Mouse (Mus musculus) midbrain, embryonic 16.5 days (tissue): Measurements from ENCODE around the gene Elmod2. TPM values are rescaled to one million over a fixed set of nuclear protein-coding genes. Genes with fewer than 3 reads are reported as not detected.
"Not testable (repeated sequence)": the region's sequence is repeated elsewhere in the genome, so short reads cannot be mapped to it uniquely, and the experiment has no call there.

Experiments
- ATAC-seq: fragments of 200-750 bp; cut with Nextera tagmentation; 2 replicates; pipeline ENCODE4 v1.8.0; 2017; ENCODE audit warnings: moderate TSS enrichment
- H3K27ac ChIP-seq: fragments of 300-500 bp; sonication (generic); 2 replicates; pipeline ENCODE4 v1.5.1; 2014; ENCODE audit warnings: mild to moderate bottlenecking, low read length, mixed read lengths
- H3K27me3 ChIP-seq: fragments of 300-500 bp; sonication (generic); 2 replicates; pipeline ENCODE4 v1.6.1; 2014; ENCODE audit warnings: low read depth, low read length, mixed read lengths; ENCODE audit not compliant: control insufficient read depth, insufficient read depth
- H3K36me3 ChIP-seq: fragments of 300-500 bp; sonication (generic); 2 replicates; pipeline ENCODE4 v1.6.1; 2014; ENCODE audit warnings: mild to moderate bottlenecking, low read length, moderate library complexity, mixed read lengths; ENCODE audit not compliant: control insufficient read depth, insufficient read depth
- H3K4me1 ChIP-seq: fragments of 300-500 bp; sonication (generic); 2 replicates; pipeline ENCODE4 v1.6.1; 2014; ENCODE audit warnings: mild to moderate bottlenecking, low read length, mixed read lengths; ENCODE audit not compliant: control insufficient read depth, insufficient read depth
- H3K4me2 ChIP-seq: fragments of 300-500 bp; sonication (generic); 2 replicates; pipeline ENCODE4 v1.6.1; 2014; ENCODE audit warnings: mild to moderate bottlenecking, low read length, mixed read lengths
- H3K4me3 ChIP-seq: fragments of 300-500 bp; sonication (generic); 2 replicates; pipeline ENCODE4 v1.5.1; 2014; ENCODE audit warnings: low read depth, mild to moderate bottlenecking, low read length, moderate library complexity, mixed read lengths
- H3K9ac ChIP-seq: fragments of 300-500 bp; sonication (generic); 2 replicates; pipeline ENCODE4 v1.6.1; 2014; ENCODE audit warnings: low read depth, low read length, mixed read lengths
- H3K9me3 ChIP-seq: fragments of 300-500 bp; sonication (generic); replicated peaks from 2 replicates; pipeline ENCODE4 v1.6.1; 2014; ENCODE audit warnings: mild to moderate bottlenecking, low read length, mixed read lengths; ENCODE audit not compliant: control insufficient read depth, poor library complexity, severe bottlenecking
- WGBS: fragments of 180-500 bp; shearing (Covaris S2); extraction: QIAGEN DNeasy Blood & Tissue Kit; methylation state at CpG from one replicate; pipeline ENCODE4 v1.1.7; 2014; 5-methylcytosine and 5-hydroxymethylcytosine counted together
- polyA plus RNA-seq: library from polyadenylated mRNA; unstranded; fragments of >200 nt; fragmentation: Nextera tagmentation; extraction: Ambion mirVana; gene quantifications from 2 replicates; pipeline ENCODE4 v1.2.1, GENCODE M21; 2015

The Elmod2 gene
- polyA plus RNA-seq, 1 experiment from 2014 or later: 28.9 TPM

GRCm38 (mm10) chr8:83332864-83333263 is 578 bp upstream of the Elmod2 start:
- Histone ChIP-seq H3K9me3 (no peaks in the 10 kb centered on the region), H3K4me2 (peak overlapping the region; percentile 92), H3K27ac (no peak overlapping the region), H3K4me3 (peak overlapping the region; percentile 77), H3K27me3 (no peaks in the 10 kb centered on the region), H3K9ac (no peak overlapping the region), H3K4me1 (peaks cover 14% of the 10 kb centered on the region), H3K36me3 (peaks cover under 1% of the 10 kb centered on the region; the same call in 1 of the 2 replicates)
- 5% methylated on average over 7 of the region's 7 CpGs for WGBS
- ATAC-seq: peak; percentile 8; the same call in 1 of the 2 replicates

- H3K27me3 ChIP-seq: no peaks in the 10 kb centered on the region
- H3K27ac ChIP-seq: peak overlapping the region; percentile 80
- WGBS: 8% methylated on average over 7 of the region's 7 CpGs
- peak; percentile 27; the same call in 1 of the 2 replicates for ATAC-seq
- H3K9ac ChIP-seq: peak overlapping the region; percentile 71
- peaks cover 7% of the 10 kb centered on the region; the same call in 1 of the 2 replicates for H3K36me3 ChIP-seq
- H3K4me2 ChIP-seq: peak overlapping the region; percentile 92
- H3K4me1 ChIP-seq: peaks cover 14% of the 10 kb centered on the region
- peak overlapping the region; percentile 77 for H3K4me3 ChIP-seq
- H3K9me3 ChIP-seq: no peaks in the 10 kb centered on the region
These were observed 753 bp downstream of the Elmod2 start for GRCm38 (mm10) chr8:83331567-83331898.

- H3K4me2 ChIP-seq: no peak overlapping the region
These were observed 4.4 kb downstream of the Elmod2 start for GRCm38 (mm10) chr8:83327889-83328288.

GRCm38 (mm10) chr8:83323056-83323455 is 9.2 kb downstream of the Elmod2 start:
- 87% methylated on average over 2 of the region's 2 CpGs for WGBS
- no peaks in the 10 kb centered on the region for H3K9me3 ChIP-seq
- no peak overlapping the region for H3K9ac ChIP-seq
- H3K4me3 ChIP-seq: no peak overlapping the region
- H3K4me1 ChIP-seq: no peaks in the 10 kb centered on the region
- no peak for ATAC-seq
- H3K27me3 ChIP-seq: no peaks in the 10 kb centered on the region
- H3K4me2 ChIP-seq: no peak overlapping the region
- peaks cover 33% of the 10 kb centered on the region for H3K36me3 ChIP-seq
- no peak overlapping the region for H3K27ac ChIP-seq

More at GRCm38 (mm10) chr8:83327889-83328288, 4.4 kb downstream of the Elmod2 start:
- ATAC-seq: no peak
- WGBS: 97% methylated on average over 5 of the region's 5 CpGs
- Histone ChIP-seq H3K9me3 (no peaks in the 10 kb centered on the region), H3K4me1 (peaks cover 13% of the 10 kb centered on the region), H3K36me3 (peaks cover 7% of the 10 kb centered on the region; the same call in 1 of the 2 replicates), H3K4me3 (no peak overlapping the region), H3K27me3 (no peaks in the 10 kb centered on the region), H3K27ac (no peak overlapping the region), H3K9ac (no peak overlapping the region)

GRCm38 (mm10) chr8:83322374-83322773 is 9.9 kb downstream of the Elmod2 start:
- H3K9me3 ChIP-seq: no peaks in the 10 kb centered on the region
- H3K4me3 ChIP-seq: no peak overlapping the region
- no peak overlapping the region for H3K9ac ChIP-seq
- H3K27me3 ChIP-seq: no peaks in the 10 kb centered on the region
- no peak overlapping the region for H3K27ac ChIP-seq
- no peak for ATAC-seq
- no peak overlapping the region for H3K4me2 ChIP-seq
- WGBS: 94% methylated on average over 6 of the region's 6 CpGs
- H3K4me1 ChIP-seq: no peaks in the 10 kb centered on the region
- peaks cover 32% of the 10 kb centered on the region for H3K36me3 ChIP-seq

- H3K4me1 ChIP-seq: no peaks in the 10 kb centered on the region
- no peak for ATAC-seq
- WGBS: 44% methylated on average over 3 of the region's 3 CpGs
- no peak overlapping the region for H3K27ac ChIP-seq
- no peak overlapping the region for H3K4me2 ChIP-seq
- H3K36me3 ChIP-seq: peaks cover 42% of the 10 kb centered on the region
- no peaks in the 10 kb centered on the region for H3K9me3 ChIP-seq
- no peak overlapping the region for H3K9ac ChIP-seq
- H3K27me3 ChIP-seq: no peaks in the 10 kb centered on the region
- H3K4me3 ChIP-seq: no peak overlapping the region
These were observed 11.7 kb downstream of the Elmod2 start for GRCm38 (mm10) chr8:83320543-83320942.

- H3K36me3 ChIP-seq: peaks cover 34% of the 10 kb centered on the region
- 80% methylated on average over 2 of the region's 2 CpGs for WGBS
- H3K4me1 ChIP-seq: no peaks in the 10 kb centered on the region
- H3K9me3 ChIP-seq: no peaks in the 10 kb centered on the region
- no peak overlapping the region for H3K9ac ChIP-seq
- no peak overlapping the region for H3K4me3 ChIP-seq
- H3K27me3 ChIP-seq: no peaks in the 10 kb centered on the region
- no peak overlapping the region for H3K27ac ChIP-seq
- no peak for ATAC-seq
- no peak overlapping the region for H3K4me2 ChIP-seq
These were observed 16.6 kb downstream of the Elmod2 start for GRCm38 (mm10) chr8:83315691-83316090.

GRCm38 (mm10) chr8:83315084-83315483 is 17.2 kb downstream of the Elmod2 start:
- peaks cover 30% of the 10 kb centered on the region for H3K36me3 ChIP-seq
- WGBS: 92% methylated on average over 4 of the region's 4 CpGs
- H3K27me3 ChIP-seq, ATAC-seq, H3K4me1 ChIP-seq, H3K4me3 ChIP-seq, H3K4me2 ChIP-seq, H3K27ac ChIP-seq, H3K9me3 ChIP-seq, H3K9ac ChIP-seq: not testable (repeated sequence)

- no peak for ATAC-seq
- H3K9ac ChIP-seq: no peak overlapping the region
- H3K36me3 ChIP-seq: peaks cover 4% of the 10 kb centered on the region; the same call in 1 of the 2 replicates
- WGBS: 92% methylated on average over 6 of the region's 6 CpGs
- no peaks in the 10 kb centered on the region for H3K4me1 ChIP-seq
- H3K9me3 ChIP-seq: no peaks in the 10 kb centered on the region
- H3K4me2 ChIP-seq: no peak overlapping the region
- no peaks in the 10 kb centered on the region for H3K27me3 ChIP-seq
- H3K4me3 ChIP-seq: no peak overlapping the region
- H3K27ac ChIP-seq: no peak overlapping the region
These were observed 22.4 kb downstream of the Elmod2 start for GRCm38 (mm10) chr8:83309836-83310235.
